Mouse (Mus musculus): Measurements from ENCODE around the gene Wnt7b. TPM values are rescaled to one million over a fixed set of nuclear protein-coding genes. Genes with fewer than 3 reads are reported as not detected.

The Wnt7b gene
- total and polyA plus RNA-seq, 3 experiments: not detected

DNA sequence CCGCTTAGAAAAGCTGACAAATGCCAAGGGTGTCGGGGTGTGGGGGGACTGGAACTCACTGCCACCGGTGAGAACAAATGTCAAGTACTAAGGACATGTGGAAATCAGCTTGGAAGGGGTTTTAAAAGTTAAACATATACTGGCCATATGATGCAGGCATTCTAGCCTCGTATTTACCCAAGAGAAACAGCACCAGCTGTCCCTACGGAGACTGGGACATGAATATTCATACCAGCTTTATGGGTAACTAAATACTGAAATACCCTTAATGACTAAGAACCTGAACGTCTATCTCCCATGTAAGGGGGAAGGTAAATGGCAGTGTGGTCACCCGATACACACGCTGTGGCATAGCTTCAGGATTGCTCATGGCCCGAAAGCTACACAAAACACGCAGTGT is 93.4 kb downstream of the Wnt7b start:
- TF ChIP-seq MXI1 (IDR thresholded peaks at IDR 0.05; ENCODE audit: low read depth, low read length): no peak
- TF ChIP-seq ELF1 (IDR thresholded peaks at IDR 0.05; ENCODE audit: low read depth, low read length): no peak
- TF ChIP-seq E2F4 (IDR thresholded peaks at IDR 0.05; ENCODE audit: insufficient replicate concordance, low read depth, low read length): no peak
- TF ChIP-seq TCF12 (IDR thresholded peaks at IDR 0.05; ENCODE audit: low read depth, low read length): no peak
- no peak for TF ChIP-seq TBP (conservative IDR thresholded peaks at IDR 0.05; ENCODE audit: low read depth, low read length)
- TF ChIP-seq ZMIZ1 (IDR thresholded peaks at IDR 0.05; ENCODE audit: low read depth, low read length): no peak
- no peak for TF ChIP-seq KAT2A (IDR thresholded peaks at IDR 0.05; ENCODE audit: insufficient replicate concordance, low read length)
- TF ChIP-seq ZNF384 (IDR thresholded peaks at IDR 0.05; ENCODE audit: low read depth, low read length): no peak
- TF ChIP-seq PAX5 (IDR thresholded peaks at IDR 0.05; ENCODE audit: low read length): no peak
- TF ChIP-seq SMC3 (IDR thresholded peaks at IDR 0.05; ENCODE audit: low read depth, low read length): no peak
- TF ChIP-seq MYC (IDR thresholded peaks at IDR 0.05; ENCODE audit: low read depth, low read length): no peak
- no peak for TF ChIP-seq SIN3A (IDR thresholded peaks at IDR 0.05; ENCODE audit: low read length)
- TF ChIP-seq USF2 (conservative IDR thresholded peaks at IDR 0.05; ENCODE audit: low read depth, low read length): no peak
- TF ChIP-seq NRF1 (IDR thresholded peaks at IDR 0.05; ENCODE audit: low read depth, low read length): no peak
- no peak for TF ChIP-seq MEF2A (IDR thresholded peaks at IDR 0.05; ENCODE audit: borderline replicate concordance, low read depth, low read length)
- TF ChIP-seq MAX (IDR thresholded peaks at IDR 0.05; ENCODE audit: low read length): no peak
- no peak for TF ChIP-seq EP300 (IDR thresholded peaks at IDR 0.05; ENCODE audit: low read length)
- TF ChIP-seq CTCF (conservative IDR thresholded peaks at IDR 0.05 in 1 of 2, IDR thresholded peaks at IDR 0.05 in 1 of 2; ENCODE audit: low read depth in 2 of 2, low read length in 2 of 2): no peak
- dilution Hi-C loops (cut with MboI; ENCODE audit: extremely low pct_ligation_motif_present, extremely low pct_unique_long_range_greater_than_20kb, low sequenced_read_pairs): no loop called here
- Histone ChIP-seq H3K4me2 (ENCODE audit: insufficient read depth, low read depth, poor library complexity, severe bottlenecking) (no peak overlapping the region), H3K4me1 (ENCODE audit: control insufficient read depth in 1 of 2, insufficient read depth in 2 of 2) (peaks cover 0 to 2% of the 10 kb centered on the region in 2 experiments; a peak in 1 of 4 replicates), H3K9me3 (replicated peaks; ENCODE audit: low read length) (no peaks in the 10 kb centered on the region), H3K9ac (ENCODE audit: insufficient read depth, low read depth) (no peak overlapping the region), H3K4me3 (replicated peaks in 1 of 3; ENCODE audit: low read depth in 2 of 3, low read length in 2 of 3, poor library complexity in 1 of 3) (no peak overlapping the region), H3K79me2 (replicated peaks; ENCODE audit: control insufficient read depth, extremely low read depth, insufficient read depth, poor library complexity, severe bottlenecking) (no peaks in the 10 kb centered on the region), H3K36me3 (replicated peaks in 1 of 2; ENCODE audit: control insufficient read depth in 1 of 2, insufficient read depth in 1 of 2, low read length in 1 of 2) (no peaks in the 10 kb centered on the region), H3K27ac (ENCODE audit: insufficient read depth, low read depth) (no peak overlapping the region), H3K27me3 (replicated peaks) (peaks cover 77% of the 10 kb centered on the region)
- no peak for DNase-seq (ENCODE audit: extremely low read depth)
- in situ Hi-C loops (cut with MboI; ENCODE audit: low pct_ligation_motif_present, low pct_unique_long_range_greater_than_20kb, low sequenced_read_pairs): loop anchor here (25.0 kb wide), 1 partner anchor 223 kb away; no protein-coding TSS in a partner anchor

Other genes starting within 250 kb of the Wnt7b start
- gene Atxn10, start 246.2 kb downstream of the Wnt7b start, total RNA-seq (2012; rRNA removed): 71.4 and 81.7 TPM in 2 replicates
- gene Atxn10, start 246.2 kb downstream of the Wnt7b start, total RNA-seq (2014; rRNA removed): 92.3 and 101 TPM in 2 replicates
- 151 and 170 TPM in 2 replicates for gene Atxn10, start 246.2 kb downstream of the Wnt7b start, polyA plus RNA-seq (2012; ENCODE audit: insufficient read length, low read depth)
- not detected in 2 replicates for gene 7530416G11Rik, start 79.2 kb downstream of the Wnt7b start, total RNA-seq (2012; rRNA removed)
- not detected in 2 replicates for gene 7530416G11Rik, start 79.2 kb downstream of the Wnt7b start, total RNA-seq (2014; rRNA removed)
- gene 7530416G11Rik, start 79.2 kb downstream of the Wnt7b start, polyA plus RNA-seq (2012; ENCODE audit: insufficient read length, low read depth): not detected in 2 replicates
- gene Ppara, start 152.5 kb upstream of the Wnt7b start, total RNA-seq (2012; rRNA removed): not detected in 2 replicates
- not detected in 2 replicates for gene Ppara, start 152.5 kb upstream of the Wnt7b start, total RNA-seq (2014; rRNA removed)
- not detected in 2 replicates for gene Ppara, start 152.5 kb upstream of the Wnt7b start, polyA plus RNA-seq (2012; ENCODE audit: insufficient read length, low read depth)
- gene Cdpf1, start 229.2 kb upstream of the Wnt7b start, total RNA-seq (2012; rRNA removed): 27.4 and 30.1 TPM in 2 replicates
- 23.3 and 26.4 TPM in 2 replicates for gene Cdpf1, start 229.2 kb upstream of the Wnt7b start, total RNA-seq (2014; rRNA removed)
- gene Cdpf1, start 229.2 kb upstream of the Wnt7b start, polyA plus RNA-seq (2012; ENCODE audit: insufficient read length, low read depth): 18.1 and 20.9 TPM in 2 replicates
- gene Pkdrej, start 239.3 kb upstream of the Wnt7b start, total RNA-seq (2012; rRNA removed): not detected in 2 replicates
- not detected in 2 replicates for gene Pkdrej, start 239.3 kb upstream of the Wnt7b start, total RNA-seq (2014; rRNA removed)
- gene Pkdrej, start 239.3 kb upstream of the Wnt7b start, polyA plus RNA-seq (2012; ENCODE audit: insufficient read length, low read depth): not detected in 2 replicates
- 4.2 and 5.8 TPM in 2 replicates for gene Ttc38, start 249.8 kb upstream of the Wnt7b start, total RNA-seq (2012; rRNA removed)
- gene Ttc38, start 249.8 kb upstream of the Wnt7b start, total RNA-seq (2014; rRNA removed): 3.3 and 5.1 TPM in 2 replicates
- 4.4 and 5.1 TPM in 2 replicates for gene Ttc38, start 249.8 kb upstream of the Wnt7b start, polyA plus RNA-seq (2012; ENCODE audit: insufficient read length, low read depth)